Mouse (Mus musculus) cortical plate, adult 2 months (tissue): ENCODE measurements around the gene Cacna1c. TPM values are rescaled to one million over a fixed set of nuclear protein-coding genes. Genes with fewer than 3 reads are reported as not detected.

Experiments
- H3K27ac ChIP-seq: fragments of 200-500 bp; 2 replicates; pipeline ENCODE4 v1.5.1; 2012; ENCODE audit warnings: low read length, control low read depth, inconsistent platforms; ENCODE audit not compliant: insufficient read depth
- H3K4me1 ChIP-seq: fragments of 200-500 bp; 2 replicates; pipeline ENCODE4 v1.6.1; 2011; ENCODE audit warnings: low read length; ENCODE audit not compliant: control insufficient read depth, insufficient read depth
- H3K4me3 ChIP-seq: fragments of 200-500 bp; 2 replicates; pipeline ENCODE4 v1.5.1; 2011; ENCODE audit warnings: mild to moderate bottlenecking, low read length, control low read depth; ENCODE audit not compliant: insufficient read depth
- CTCF ChIP-seq: fragments of 200-500 bp; IDR thresholded peaks from 2 replicates; pipeline ENCODE4 v1.5.1; 2011; ENCODE audit warnings: mild to moderate bottlenecking, control low read depth, low read length; ENCODE audit not compliant: insufficient read depth; ENCODE audit errors: extremely low read depth
- POLR2A ChIP-seq: fragments of 200-500 bp; IDR thresholded peaks from 2 replicates; pipeline ENCODE4 v1.6.1; 2011; ENCODE audit warnings: mild to moderate bottlenecking, low read length, control low read depth; ENCODE audit not compliant: insufficient read depth; ENCODE audit errors: extremely low read depth
- polyA plus RNA-seq: library from polyadenylated mRNA; depleted of rRNA; stranded (reverse); fragments of >200 nt; gene quantifications from 2 replicates; pipeline ENCODE4 v1.2.3, GENCODE M21; 2012

The Cacna1c gene
- polyA plus RNA-seq, 1 experiment, result 15.9 TPM

GRCm38 (mm10) chr6:119070771-119071170 lies 125.4 kb downstream of the Cacna1c start:
- TF ChIP-seq POLR2A, result no peak
- TF ChIP-seq CTCF, result no peak
- Histone ChIP-seq H3K4me1 (peaks cover 11% of the 10 kb centered on the region), H3K27ac (no peak overlapping the region)

GRCm38 (mm10) chr6:119070351-119070750 lies 125.9 kb downstream of the Cacna1c start:
- no peak overlapping the region for H3K4me3 ChIP-seq
- H3K4me1 ChIP-seq, result peaks cover 11% of the 10 kb centered on the region
- H3K27ac ChIP-seq, result no peak overlapping the region
- no peak for TF ChIP-seq POLR2A
- TF ChIP-seq CTCF, result no peak

More at GRCm38 (mm10) chr6:119070771-119071170, 125.4 kb downstream of the Cacna1c start:
- no peak overlapping the region for H3K4me3 ChIP-seq

GRCm38 (mm10) chr6:119069145-119069544 lies 127.1 kb downstream of the Cacna1c start:
- Histone ChIP-seq H3K4me3 (no peak overlapping the region), H3K27ac (no peak overlapping the region), H3K4me1 (peaks cover 14% of the 10 kb centered on the region)
- TF ChIP-seq POLR2A (no peak), CTCF (no peak)

- H3K4me1 ChIP-seq, result peaks cover 14% of the 10 kb centered on the region
- TF ChIP-seq POLR2A (no peak), CTCF (no peak)
- no peak overlapping the region for H3K4me3 ChIP-seq
- no peak overlapping the region for H3K27ac ChIP-seq
These were observed 127.6 kb downstream of the Cacna1c start for GRCm38 (mm10) chr6:119068650-119069049.

GRCm38 (mm10) chr6:119064961-119065360 lies 131.3 kb downstream of the Cacna1c start:
- TF ChIP-seq CTCF (no peak), POLR2A (no peak)
- Histone ChIP-seq H3K4me3 (no peak overlapping the region), H3K4me1 (peaks cover 11% of the 10 kb centered on the region), H3K27ac (no peak overlapping the region)

GRCm38 (mm10) chr6:119064430-119064829 lies 131.8 kb downstream of the Cacna1c start:
- TF ChIP-seq POLR2A, result no peak
- TF ChIP-seq CTCF, result no peak
- H3K4me1 ChIP-seq, result peaks cover 11% of the 10 kb centered on the region
- H3K4me3 ChIP-seq, result no peak overlapping the region
- H3K27ac ChIP-seq, result no peak overlapping the region

- Histone ChIP-seq H3K27ac (no peak overlapping the region), H3K4me3 (no peak overlapping the region), H3K4me1 (peaks cover 14% of the 10 kb centered on the region)
- TF ChIP-seq POLR2A, result no peak
- TF ChIP-seq CTCF, result no peak
These were observed 133.5 kb downstream of the Cacna1c start for GRCm38 (mm10) chr6:119062695-119063094.

- TF ChIP-seq POLR2A (no peak), CTCF (no peak)
- Histone ChIP-seq H3K27ac (no peak overlapping the region), H3K4me1 (peaks cover 13% of the 10 kb centered on the region), H3K4me3 (no peak overlapping the region)
These were observed 137.3 kb downstream of the Cacna1c start for GRCm38 (mm10) chr6:119058896-119059295.

- Histone ChIP-seq H3K27ac (no peak overlapping the region), H3K4me3 (no peak overlapping the region), H3K4me1 (peaks cover 13% of the 10 kb centered on the region)
- TF ChIP-seq POLR2A (no peak), CTCF (no peak)
These were observed 137.8 kb downstream of the Cacna1c start for GRCm38 (mm10) chr6:119058461-119058860.

- TF ChIP-seq CTCF, result no peak
- no peak for TF ChIP-seq POLR2A
- Histone ChIP-seq H3K4me1 (peaks cover 10% of the 10 kb centered on the region), H3K27ac (no peak overlapping the region; the same call in 1 of the 2 replicates), H3K4me3 (no peak overlapping the region)
These were observed 139.1 kb downstream of the Cacna1c start for GRCm38 (mm10) chr6:119057076-119057479.

- H3K27ac ChIP-seq, result no peak overlapping the region
- H3K4me1 ChIP-seq, result peaks cover 3% of the 10 kb centered on the region
- TF ChIP-seq POLR2A (no peak), CTCF (no peak)
- no peak overlapping the region for H3K4me3 ChIP-seq
These were observed 143.4 kb downstream of the Cacna1c start for GRCm38 (mm10) chr6:119052801-119053200.
